Mouse (Mus musculus) left cerebral cortex, adult 2 months (tissue): Measurements from ENCODE around the gene Ifi211. TPM values are rescaled to one million over a fixed set of nuclear protein-coding genes. Genes with fewer than 3 reads are reported as not detected.
"Not testable (repeated sequence)": the region's sequence is repeated elsewhere in the genome, so short reads cannot be mapped to it uniquely, and the experiment has no call there.

Experiments
- DNase-seq, 2 experiments: peaks; one replicate each; pipeline ENCODE4 v3.0.0; 2021 to 2022; ENCODE audit warnings: low spot score in 2 of 2, mixed read lengths in 1 of 2; ENCODE audit errors: extremely low spot score in 1 of 2
- H3K27ac ChIP-seq: fragments of 200-600 bp; 2 replicates; pipeline ENCODE4 v1.8.1; 2022
- H3K4me3 ChIP-seq: fragments of 200-600 bp; 2 replicates; pipeline ENCODE4 v1.8.1; 2022
- CTCF ChIP-seq: fragments of 200-600 bp; IDR thresholded peaks from 2 replicates; pipeline ENCODE4 v1.8.1; 2022; ENCODE audit warnings: antibody characterized with exemption, mild to moderate bottlenecking, moderate library complexity
- intact Hi-C: fragments of 180-260 bp; cut with DNase I; formaldehyde crosslinking; loops from one replicate; pipeline ENCODE4 v1.15.1; 2025
- total RNA-seq, 2 experiments: library from RNA; stranded (reverse); gene quantifications; 2 replicates each; pipeline ENCODE4 v1.2.3; 2021

Ifi211 gene
- total RNA-seq, 2 experiments from 2014 or later, result not detected

GRCm38 (mm10) chr1:173914559-173914958 is 1.7 kb upstream of the Ifi211 start:
- no peak overlapping the region for H3K4me3 ChIP-seq
- intact Hi-C loops, result no loop called here
- no peak for TF ChIP-seq CTCF
- H3K27ac ChIP-seq, result no peak overlapping the region
- no peak for DNase-seq

- intact Hi-C loops, H3K27ac ChIP-seq, DNase-seq, H3K4me3 ChIP-seq: not testable (repeated sequence)
Measured at GRCm38 (mm10) chr1:173913256-173913791, 478 bp upstream of the Ifi211 start.

- H3K4me3 ChIP-seq, result no peak overlapping the region
- no peak for TF ChIP-seq CTCF
- no peak overlapping the region for H3K27ac ChIP-seq
- no peak for DNase-seq
- intact Hi-C loops, result no loop called here
Measured at GRCm38 (mm10) chr1:173911808-173912464, 910 bp downstream of the Ifi211 start.

- H3K27ac ChIP-seq, intact Hi-C loops, H3K4me3 ChIP-seq, DNase-seq: not testable (repeated sequence)
Measured at GRCm38 (mm10) chr1:173908390-173908789, 4.5 kb downstream of the Ifi211 start.

GRCm38 (mm10) chr1:173905885-173906284 is 7.0 kb downstream of the Ifi211 start:
- H3K4me3 ChIP-seq, intact Hi-C loops, H3K27ac ChIP-seq, DNase-seq: not testable (repeated sequence)

GRCm38 (mm10) chr1:173889741-173890140 is 23.1 kb downstream of the Ifi211 start:
- DNase-seq, intact Hi-C loops, H3K4me3 ChIP-seq, H3K27ac ChIP-seq: not testable (repeated sequence)

GRCm38 (mm10) chr1:173887026-173887787 is 25.6 kb downstream of the Ifi211 start:
- DNase-seq, H3K27ac ChIP-seq, H3K4me3 ChIP-seq, intact Hi-C loops: not testable (repeated sequence)

- H3K27ac ChIP-seq, intact Hi-C loops, DNase-seq: not testable (repeated sequence)
Measured at GRCm38 (mm10) chr1:173880004-173880666, 32.7 kb downstream of the Ifi211 start.

GRCm38 (mm10) chr1:173879225-173879987 is 33.4 kb downstream of the Ifi211 start:
- H3K27ac ChIP-seq, H3K4me3 ChIP-seq, intact Hi-C loops, DNase-seq: not testable (repeated sequence)

More at GRCm38 (mm10) chr1:173880004-173880666, 32.7 kb downstream of the Ifi211 start:
- H3K4me3 ChIP-seq, result not testable (repeated sequence)

- intact Hi-C loops, DNase-seq, H3K27ac ChIP-seq, H3K4me3 ChIP-seq: not testable (repeated sequence)
Measured at GRCm38 (mm10) chr1:173878264-173878663, 34.6 kb downstream of the Ifi211 start.

GRCm38 (mm10) chr1:173877125-173877524 is 35.7 kb downstream of the Ifi211 start:
- DNase-seq, intact Hi-C loops, H3K27ac ChIP-seq, H3K4me3 ChIP-seq: not testable (repeated sequence)

- DNase-seq, intact Hi-C loops, H3K27ac ChIP-seq, H3K4me3 ChIP-seq: not testable (repeated sequence)
Measured at GRCm38 (mm10) chr1:173868586-173868985, 44.3 kb downstream of the Ifi211 start.
